Mouse (Mus musculus): ENCODE measurements around the gene Rdx.

DNA sequence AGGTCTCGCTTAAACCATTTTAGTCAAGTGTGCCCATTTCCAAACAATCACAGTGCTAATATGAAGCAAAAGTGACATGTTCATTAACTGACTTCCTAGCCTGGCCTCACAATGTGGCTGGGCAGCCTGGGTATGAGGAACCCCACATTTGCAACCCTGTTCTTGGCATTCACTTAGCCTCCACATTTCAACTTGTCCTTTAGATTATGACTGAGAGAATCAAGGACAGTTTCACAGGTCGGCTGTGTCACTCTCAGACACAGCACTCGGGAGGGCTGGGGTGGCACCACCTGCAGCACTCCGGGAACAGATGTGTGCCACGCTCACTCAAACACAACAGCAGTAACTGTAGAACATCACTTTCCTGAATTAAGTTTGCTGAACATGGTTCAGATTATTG lies 66.1 kb downstream of the Rdx start:
- no peak for TF ChIP-seq CTCF (IDR thresholded peaks at IDR 0.05; ENCODE audit: control insufficient read depth, insufficient read depth, insufficient replicate concordance, low read depth, low read length)
- no peak for TF ChIP-seq POLR2A (IDR thresholded peaks at IDR 0.05; ENCODE audit: control insufficient read depth, low read depth, low read length)
